Mouse (Mus musculus) liver, embryonic 14.5 days (tissue): ENCODE data around the gene Enpp4. TPM values are rescaled to one million over a fixed set of nuclear protein-coding genes. Genes with fewer than 3 reads are reported as not detected.
A peak's percentile ranks its signal among the peaks of the same experiment; 100 is the strongest.

Experiments used
- ATAC-seq: fragments of 200-750 bp; cut with Nextera tagmentation; 2 replicates; pipeline ENCODE4 v1.8.0; 2017; ENCODE audit warnings: moderate number of reproducible peaks, mild to moderate bottlenecking, moderate library complexity; ENCODE audit not compliant: insufficient read depth
- DNase-seq, 3 experiments: peaks; one replicate each; pipeline ENCODE4 v3.0.0-alpha.2; 2012 to 2013; ENCODE audit warnings: low read depth in 3 of 3, low spot score in 3 of 3
- H3K27ac ChIP-seq: fragments of 300-500 bp; sonication (generic); 2 replicates; pipeline ENCODE4 v1.5.1; 2014; ENCODE audit warnings: moderate library complexity, mild to moderate bottlenecking, control low read depth, inconsistent platforms
- H3K27me3 ChIP-seq: fragments of 300-500 bp; sonication (generic); 2 replicates; pipeline ENCODE4 v1.6.1; 2014; ENCODE audit warnings: mild to moderate bottlenecking, low read length, moderate library complexity; ENCODE audit not compliant: control insufficient read depth, insufficient read depth
- H3K36me3 ChIP-seq: fragments of 300-500 bp; sonication (generic); replicated peaks from 2 replicates; pipeline ENCODE4 v1.6.1; 2014; ENCODE audit warnings: low read depth; ENCODE audit not compliant: control insufficient read depth, insufficient read depth
- H3K4me1 ChIP-seq, 2 experiments: fragments of 200-500 bp in 1 of 2; fragments of 300-500 bp in 1 of 2; sonication (generic) in 1 of 2; replicated peaks; 2 replicates each; pipeline ENCODE4 v1.6.1; 2012 to 2014; ENCODE audit warnings: antibody characterized with exemption in 1 of 2, inconsistent platforms in 1 of 2, low read length in 1 of 2; ENCODE audit not compliant: control insufficient read depth in 2 of 2, insufficient read depth in 2 of 2
- H3K4me2 ChIP-seq: fragments of 300-500 bp; sonication (generic); 2 replicates; pipeline ENCODE4 v1.6.1; 2014; ENCODE audit warnings: low read depth, mild to moderate bottlenecking, control low read depth, moderate library complexity
- H3K4me3 ChIP-seq, 2 experiments: fragments of 200-500 bp in 1 of 2; fragments of 300-500 bp in 1 of 2; sonication (generic) in 1 of 2; 2 replicates each; pipeline ENCODE4 v1.5.1; 2012 to 2014; ENCODE audit warnings: low read depth in 2 of 2, low read length in 2 of 2, mild to moderate bottlenecking in 2 of 2, control low read depth in 1 of 2, inconsistent platforms in 1 of 2, moderate library complexity in 1 of 2; ENCODE audit not compliant: insufficient read depth in 1 of 2
- H3K9ac ChIP-seq: fragments of 300-500 bp; sonication (generic); replicated peaks from 2 replicates; pipeline ENCODE4 v1.6.1; 2014; ENCODE audit warnings: mild to moderate bottlenecking, control low read depth, moderate library complexity
- H3K9me3 ChIP-seq: fragments of 300-500 bp; sonication (generic); 2 replicates; pipeline ENCODE4 v1.6.1; 2016; ENCODE audit warnings: low read length, mixed read lengths; ENCODE audit not compliant: control insufficient read depth
- CTCF ChIP-seq: IDR thresholded peaks from 2 replicates; pipeline ENCODE4 v1.5.1; 2016; ENCODE audit warnings: antibody characterized with exemption, low read depth, control low read depth
- EP300 ChIP-seq: IDR thresholded peaks from 2 replicates; pipeline ENCODE4 v1.6.1; 2016; ENCODE audit warnings: antibody characterized with exemption, low read depth
- WGBS: fragments of 180-500 bp; shearing (Covaris S2); extraction: QIAGEN DNeasy Blood & Tissue Kit; methylation state at CpG from one replicate; pipeline ENCODE4 v1.1.7; 2014; ENCODE audit not compliant: insufficient replicate concordance; 5-methylcytosine and 5-hydroxymethylcytosine counted together
- polyA plus RNA-seq, 2 experiments: library from polyadenylated mRNA; depleted of rRNA in 1 of 2; stranded (reverse) in 1 of 2; unstranded in 1 of 2; fragments of >200 nt; fragmentation: Nextera tagmentation in 1 of 2; extraction: Ambion mirVana in 1 of 2; gene quantifications; 2 replicates each; pipeline versions ENCODE4 v1.2.1 to v1.2.3; 2012 to 2014

The Enpp4 gene
- polyA plus RNA-seq, 2 experiments: 2.7 to 3.8 TPM

GRCm38 (mm10) chr17:44078631-44079350 lies 26.8 kb downstream of the Enpp4 start, which contains the start of gene Enpp5:
TSS of gene Enpp5 (plus strand) at chr17:44078813.
- TF ChIP-seq EP300 (no peak), CTCF (no peak)
- Histone ChIP-seq H3K9me3 (no peaks in the 10 kb centered on the region), H3K4me3 (peak within 1 kb of the TSS; percentile 55 to 75), H3K27ac (no peak within 1 kb of the TSS), H3K4me1 (0 out of 4 replicates have a peak, but pooled peaks cover 0 to 4% of the 10 kb centered on the region in 2 experiments), H3K9ac (peak within 1 kb of the TSS; percentile 54), H3K27me3 (no peaks in the 10 kb centered on the region), H3K4me2 (peak within 1 kb of the TSS; percentile 69), H3K36me3 (no peaks in the 10 kb centered on the region)
- ATAC-seq (peak; percentile 83), DNase-seq (peak; percentile 30 to 43 (median 43))
- WGBS: 1% methylated on average over 31 of the region's 31 CpGs

- Histone ChIP-seq H3K9ac (no peak overlapping the region), H3K36me3 (no peaks in the 10 kb centered on the region), H3K4me2 (no peak overlapping the region), H3K27ac (no peak overlapping the region), H3K9me3 (no peaks in the 10 kb centered on the region), H3K4me3 (no peak overlapping the region), H3K27me3 (no peaks in the 10 kb centered on the region), H3K4me1 (0 out of 4 replicates have a peak, but pooled peaks cover 0 to 4% of the 10 kb centered on the region in 2 experiments)
- WGBS: 53% methylated on average over 2 of the region's 2 CpGs
- no peak for ATAC-seq
- TF ChIP-seq CTCF: no peak
- TF ChIP-seq EP300: no peak
- DNase-seq: no peak
Observed at GRCm38 (mm10) chr17:44077843-44078160, 27.8 kb downstream of the Enpp4 start.

- Histone ChIP-seq H3K9ac (no peak overlapping the region), H3K27ac (no peak overlapping the region), H3K9me3 (no peaks in the 10 kb centered on the region), H3K4me2 (no peak overlapping the region), H3K4me1 (0 out of 4 replicates have a peak, but pooled peaks cover 0 to 4% of the 10 kb centered on the region in 2 experiments), H3K4me3 (no peak overlapping the region), H3K27me3 (no peaks in the 10 kb centered on the region), H3K36me3 (no peaks in the 10 kb centered on the region)
- WGBS: 60% methylated on average over 12 of the region's 12 CpGs
- DNase-seq: no peak
- no peak for ATAC-seq
- no peak for TF ChIP-seq CTCF
- TF ChIP-seq EP300: no peak
Observed at GRCm38 (mm10) chr17:44077146-44077842, 28.3 kb downstream of the Enpp4 start.

GRCm38 (mm10) chr17:44076051-44076680 lies 29.4 kb downstream of the Enpp4 start:
- 39% methylated on average over 6 of the region's 6 CpGs for WGBS
- Histone ChIP-seq H3K9me3 (no peaks in the 10 kb centered on the region), H3K4me2 (no peak overlapping the region), H3K27ac (no peak overlapping the region), H3K9ac (no peak overlapping the region), H3K4me3 (no peak overlapping the region), H3K4me1 (0 out of 4 replicates have a peak, but pooled peaks cover 0 to 4% of the 10 kb centered on the region in 2 experiments), H3K27me3 (no peaks in the 10 kb centered on the region), H3K36me3 (no peaks in the 10 kb centered on the region)
- ATAC-seq: no peak
- DNase-seq: no peak
- TF ChIP-seq CTCF: peak; percentile 52
- no peak for TF ChIP-seq EP300

GRCm38 (mm10) chr17:44075601-44076000 lies 30.0 kb downstream of the Enpp4 start:
- Histone ChIP-seq H3K9ac (no peak overlapping the region), H3K4me2 (no peak overlapping the region), H3K4me3 (no peak overlapping the region), H3K36me3 (no peaks in the 10 kb centered on the region), H3K9me3 (no peaks in the 10 kb centered on the region), H3K4me1 (0 out of 4 replicates have a peak, but pooled peaks cover 0 to 4% of the 10 kb centered on the region in 2 experiments), H3K27me3 (no peaks in the 10 kb centered on the region), H3K27ac (no peak overlapping the region)
- 0 out of 2 replicates have a peak, but pooled peaks have one; percentile 12 for ATAC-seq
- no peak for TF ChIP-seq CTCF
- no peak for TF ChIP-seq EP300
- DNase-seq: no peak
- 56% methylated on average over 3 of the region's 3 CpGs for WGBS
